Mouse (Mus musculus): ENCODE measurements at regions not wholly inside any gene's neighbourhood (a gene's known extent, or its start where the extent isn't known, plus 50 kb on each side); places are given as distances from the start of the nearest gene placed in this dataset.

DNA sequence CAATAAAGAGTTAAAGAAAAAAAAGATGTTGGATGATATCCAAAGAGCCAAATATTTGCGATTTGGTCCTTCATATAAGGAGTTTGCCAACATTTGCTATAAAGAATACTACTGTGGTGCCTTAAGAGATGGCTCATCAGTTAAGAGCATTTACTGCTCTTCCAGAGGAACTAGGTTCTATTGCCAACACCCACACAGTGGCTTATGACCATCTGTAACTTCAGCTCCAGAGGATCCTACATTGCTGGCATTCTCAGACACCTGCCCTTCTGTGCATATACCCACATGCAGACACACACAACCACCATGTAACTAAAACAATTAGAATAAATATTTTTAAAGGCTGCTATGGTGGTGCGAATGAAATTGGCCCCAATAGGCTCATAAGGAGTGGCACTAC, 131.7 kb downstream of the Mex3b start:
- TF ChIP-seq POLR2A (IDR thresholded peaks at IDR 0.05; ENCODE audit: borderline replicate concordance, control insufficient read depth, low read depth, low read length) = no peak
- TF ChIP-seq CTCF (IDR thresholded peaks at IDR 0.05; ENCODE audit: control insufficient read depth, insufficient read depth, low read length) = no peak

Measured in bone marrow, adult 2 months (tissue).